Mouse (Mus musculus): ENCODE data around the gene 9930111J21Rik1.

GRCm38 (mm10) chr11:48908459-48908858 lies 70.7 kb downstream of the 9930111J21Rik1 start:
- TF ChIP-seq CTCF (IDR thresholded peaks at IDR 0.05; ENCODE audit: low read depth), result no peak
- no peak for TF ChIP-seq EP300 (IDR thresholded peaks at IDR 0.05; ENCODE audit: low read depth)
